ENCODE assay signal across 20 mouse cellular contexts in genomic region chr5:108650341-108650740, GRCm38 (mm10). TPM values are rescaled to one million over a fixed set of nuclear protein-coding genes. Genes with fewer than 3 reads are reported as not detected.
DNase-seq lines count a peak whose midpoint lies in the region; ATAC-seq and TF ChIP-seq lines count a peak whose summit lies in the region.
"Had no signal": no experiment of that assay in that cellular context is flagged by ENCODE, and none has a peak within 500 bp of the region (broad histone marks: within the 10 kb centered on the region; RNA-seq: fewer than 3 reads in every experiment).

No protein-coding gene starts in this region.

- no peak overlapping the region for H3K27ac ChIP-seq in forebrain, embryonic 11.5 days (ENCODE audit: low read depth, low read length)
- no peak overlapping the region for H3K27ac ChIP-seq in forebrain, postnatal 0 days (ENCODE audit: low read depth, low read length)
- no peak overlapping the region for H3K27ac ChIP-seq in limb, embryonic 12.5 days
- H3K27ac ChIP-seq in limb, embryonic 10.5 days = no peak overlapping the region
- H3K27ac ChIP-seq: embryonic facial prominence, embryonic 12.5 days; forebrain, embryonic 13.5 days; gastrocnemius, adult 2 months; heart, embryonic 15.5 days; hindbrain, embryonic 10.5 days had no signal

- H3K4me2 ChIP-seq in forebrain, embryonic 11.5 days (ENCODE audit: low read depth, low read length, severe bottlenecking) = no peak overlapping the region
- no peak overlapping the region for H3K4me2 ChIP-seq in forebrain, postnatal 0 days (ENCODE audit: low read depth)
- H3K4me2 ChIP-seq in limb, embryonic 12.5 days = no peak overlapping the region
- H3K4me2 ChIP-seq: embryonic facial prominence, embryonic 12.5 days; forebrain, embryonic 13.5 days; heart, embryonic 11.5 days; heart, embryonic 15.5 days had no signal

- no peaks in the 10 kb centered on the region for H3K9me3 ChIP-seq in forebrain, embryonic 11.5 days (ENCODE audit: control insufficient read depth, low read length)
- H3K9me3 ChIP-seq in forebrain, postnatal 0 days (ENCODE audit: low read length) = no peaks in the 10 kb centered on the region
- no peaks in the 10 kb centered on the region for H3K9me3 ChIP-seq in limb, embryonic 12.5 days
- no peaks in the 10 kb centered on the region for H3K9me3 ChIP-seq in limb, embryonic 10.5 days (replicated peaks)
- H3K9me3 ChIP-seq: embryonic facial prominence, embryonic 12.5 days; forebrain, embryonic 13.5 days; heart, embryonic 15.5 days; hindbrain, embryonic 10.5 days had no signal

- no peaks in the 10 kb centered on the region for H3K27me3 ChIP-seq in forebrain, embryonic 11.5 days (ENCODE audit: control insufficient read depth, insufficient read depth, low read length)
- H3K27me3 ChIP-seq in forebrain, postnatal 0 days (ENCODE audit: insufficient read depth, low read length) = no peaks in the 10 kb centered on the region
- H3K27me3 ChIP-seq in limb, embryonic 12.5 days = no peaks in the 10 kb centered on the region
- H3K27me3 ChIP-seq in limb, embryonic 10.5 days (ENCODE audit: low read depth, poor library complexity, severe bottlenecking) = no peaks in the 10 kb centered on the region
- H3K27me3 ChIP-seq: embryonic facial prominence, embryonic 12.5 days; forebrain, embryonic 13.5 days; heart, embryonic 15.5 days had no signal

- H3K36me3 ChIP-seq in forebrain, embryonic 11.5 days (ENCODE audit: control insufficient read depth, insufficient read depth, low read length) = peaks cover 8% of the 10 kb centered on the region; the same call in 1 of the 2 replicates
- H3K36me3 ChIP-seq in forebrain, postnatal 0 days (ENCODE audit: insufficient read depth) = peaks cover 81% of the 10 kb centered on the region
- H3K36me3 ChIP-seq in limb, embryonic 12.5 days = peaks cover 81% of the 10 kb centered on the region
- peaks cover 93% of the 10 kb centered on the region for H3K36me3 ChIP-seq in limb, embryonic 10.5 days

- no peak for TF ChIP-seq CTCF in forebrain, postnatal 0 days (IDR thresholded peaks at IDR 0.05; ENCODE audit: low read depth)

- WGBS in forebrain, embryonic 11.5 days = 89% methylated on average over 7 of the region's 7 CpGs
- 92% methylated on average over 7 of the region's 7 CpGs for WGBS in forebrain, postnatal 0 days
- WGBS in limb, embryonic 12.5 days = 84% methylated on average over 7 of the region's 7 CpGs
- 89% methylated on average over 7 of the region's 7 CpGs for WGBS in limb, embryonic 10.5 days

- H3K4me3 ChIP-seq in forebrain, embryonic 11.5 days (ENCODE audit: low read depth, low read length) = no peak overlapping the region
- no peak overlapping the region for H3K4me3 ChIP-seq in forebrain, postnatal 0 days (ENCODE audit: low read depth, low read length)
- no peak overlapping the region for H3K4me3 ChIP-seq in limb, embryonic 12.5 days (replicated peaks)
- no peak overlapping the region for H3K4me3 ChIP-seq in limb, embryonic 10.5 days
- H3K4me3 ChIP-seq: embryonic facial prominence, embryonic 12.5 days; forebrain, embryonic 13.5 days; gastrocnemius, adult 2 months; heart, embryonic 15.5 days; hindbrain, embryonic 10.5 days had no signal

- no peak overlapping the region for H3K9ac ChIP-seq in forebrain, embryonic 11.5 days (ENCODE audit: low read length)
- no peak overlapping the region for H3K9ac ChIP-seq in forebrain, postnatal 0 days
- 0 out of 2 replicates have a peak overlapping the region, but pooled peaks have one; percentile 12 for H3K9ac ChIP-seq in limb, embryonic 12.5 days (replicated peaks)
- H3K9ac ChIP-seq: embryonic facial prominence, embryonic 12.5 days; forebrain, embryonic 13.5 days; heart, embryonic 15.5 days had no signal

- no peak for ATAC-seq in cerebellum, adult (ENCODE audit: insufficient number of reproducible peaks, low FRiP score, low TSS enrichment)
- no peak for ATAC-seq in forebrain, embryonic 11.5 days (replicated peaks; ENCODE audit: low FRiP score)
- ATAC-seq in forebrain, postnatal 0 days = no peak
- ATAC-seq in limb, embryonic 12.5 days (ENCODE audit: insufficient number of reproducible peaks, insufficient read depth, low FRiP score, low TSS enrichment, low read depth) = no peak
- ATAC-seq in megakaryocyte progenitor cell, adult 5-6 weeks (replicated peaks; ENCODE audit: poor library complexity) = no peak
- ATAC-seq in erythroid progenitor cell, adult 5-6 weeks (replicated peaks; ENCODE audit: low FRiP score, poor library complexity, severe bottlenecking) = no peak
- ATAC-seq: forebrain, embryonic 13.5 days; hindbrain, embryonic 16.5 days had no signal

- peak; percentile 67 for DNase-seq in cerebellum, adult 11-12 months
- DNase-seq in forebrain, embryonic 11.5 days (ENCODE audit: low spot score) = peak; percentile 35
- DNase-seq in forebrain, postnatal 0 days = no peak
- no peak for DNase-seq in limb, embryonic 10.5 days (ENCODE audit: low spot score)
- DNase-seq: adrenal gland, postnatal 10 days; gastrocnemius, adult 2 months; gastrocnemius, postnatal 25 days; heart, postnatal 14 days; kidney, adult 11 months; kidney, adult 9 months had no signal

- no peaks in the 10 kb centered on the region for H3K4me1 ChIP-seq in forebrain, embryonic 11.5 days (replicated peaks; ENCODE audit: control insufficient read depth, insufficient read depth, low read length)
- H3K4me1 ChIP-seq in forebrain, postnatal 0 days (ENCODE audit: insufficient read depth) = no peaks in the 10 kb centered on the region
- no peaks in the 10 kb centered on the region for H3K4me1 ChIP-seq in limb, embryonic 12.5 days (replicated peaks)
- H3K4me1 ChIP-seq in limb, embryonic 10.5 days = no peaks in the 10 kb centered on the region
- H3K4me1 ChIP-seq: embryonic facial prominence, embryonic 12.5 days; forebrain, embryonic 13.5 days; heart, embryonic 15.5 days; hindbrain, embryonic 10.5 days had no signal

RNA-seq across cellular contexts. Expression of gene Idua, which starts 9.8 kb away (rescaled TPM):
- polyA plus RNA-seq in forebrain, embryonic 11.5 days (2014; fragmentation: Nextera tagmentation; extraction: Ambion mirVana) = 11.5 and 11.6 TPM in 2 replicates
- 5.7 and 8.7 TPM in 2 replicates for total RNA-seq in forebrain, postnatal 0 days (2014; rRNA removed)
- polyA plus RNA-seq in forebrain, postnatal 0 days (2015; fragmentation: Nextera tagmentation; extraction: Ambion mirVana) = 4.3 and 6.3 TPM in 2 replicates
- polyA plus RNA-seq in limb, embryonic 12.5 days (2016; fragmentation: Nextera tagmentation; extraction: Ambion mirVana) = 13.1 and 13.6 TPM in 2 replicates
- polyA plus RNA-seq in limb, embryonic 10.5 days (2016; fragmentation: Nextera tagmentation; extraction: Ambion mirVana) = 9.6 and 11.8 TPM in 2 replicates
- total RNA-seq in megakaryocyte progenitor cell, adult 5-6 weeks (2015) = 15.6 and 18.5 TPM in 2 replicates
- total RNA-seq in megakaryocyte progenitor cell, adult 5-6 weeks (2017) = 3.1 and 7.3 TPM in 2 replicates
- 2.5 and 5.8 TPM in 2 replicates for total RNA-seq in erythroid progenitor cell, adult 5-6 weeks (2015; ENCODE audit: low replicate concordance)
- 2.2 TPM in 1 of 2 replicates, not detected in the other for total RNA-seq in erythroid progenitor cell, adult 5-6 weeks (2017; ENCODE audit: low replicate concordance)

RNA-seq across cellular contexts. Expression of gene Dgkq, which starts 19.1 kb away (rescaled TPM):
- polyA plus RNA-seq in forebrain, embryonic 11.5 days (2014; fragmentation: Nextera tagmentation; extraction: Ambion mirVana) = 13.6 and 13.9 TPM in 2 replicates
- total RNA-seq in forebrain, postnatal 0 days (2014; rRNA removed) = 54.5 and 59.5 TPM in 2 replicates
- polyA plus RNA-seq in forebrain, postnatal 0 days (2015; fragmentation: Nextera tagmentation; extraction: Ambion mirVana) = 8.6 and 11.6 TPM in 2 replicates
- polyA plus RNA-seq in limb, embryonic 12.5 days (2016; fragmentation: Nextera tagmentation; extraction: Ambion mirVana) = 17.6 and 17.7 TPM in 2 replicates
- polyA plus RNA-seq in limb, embryonic 10.5 days (2016; fragmentation: Nextera tagmentation; extraction: Ambion mirVana) = 10.6 and 13.4 TPM in 2 replicates
- 4.2 and 4.8 TPM in 2 replicates for total RNA-seq in megakaryocyte progenitor cell, adult 5-6 weeks (2015)
- total RNA-seq in megakaryocyte progenitor cell, adult 5-6 weeks (2017) = 4.2 and 8.2 TPM in 2 replicates
- total RNA-seq in erythroid progenitor cell, adult 5-6 weeks (2015; ENCODE audit: low replicate concordance) = 4.2 TPM in 1 of 2 replicates, not detected in the other
- 4.9 and 5.5 TPM in 2 replicates for total RNA-seq in erythroid progenitor cell, adult 5-6 weeks (2017; ENCODE audit: low replicate concordance)

RNA-seq across cellular contexts. Expression of gene Tmem175, which starts 20.8 kb away (rescaled TPM):
- polyA plus RNA-seq in forebrain, embryonic 11.5 days (2014; fragmentation: Nextera tagmentation; extraction: Ambion mirVana) = 19.4 and 22.2 TPM in 2 replicates
- total RNA-seq in forebrain, postnatal 0 days (2014; rRNA removed) = 17.5 and 27.2 TPM in 2 replicates
- 32.2 and 34.8 TPM in 2 replicates for polyA plus RNA-seq in forebrain, postnatal 0 days (2015; fragmentation: Nextera tagmentation; extraction: Ambion mirVana)
- 17.8 and 21.8 TPM in 2 replicates for polyA plus RNA-seq in limb, embryonic 12.5 days (2016; fragmentation: Nextera tagmentation; extraction: Ambion mirVana)
- polyA plus RNA-seq in limb, embryonic 10.5 days (2016; fragmentation: Nextera tagmentation; extraction: Ambion mirVana) = 12.3 and 15.7 TPM in 2 replicates
- 22.9 and 28.7 TPM in 2 replicates for total RNA-seq in megakaryocyte progenitor cell, adult 5-6 weeks (2015)
- 13.4 and 13.8 TPM in 2 replicates for total RNA-seq in megakaryocyte progenitor cell, adult 5-6 weeks (2017)
- 2.9 and 8.4 TPM in 2 replicates for total RNA-seq in erythroid progenitor cell, adult 5-6 weeks (2015; ENCODE audit: low replicate concordance)
- total RNA-seq in erythroid progenitor cell, adult 5-6 weeks (2017; ENCODE audit: low replicate concordance) = 2.8 and 7.9 TPM in 2 replicates

RNA-seq across cellular contexts. Expression of gene Gak, which starts 20.8 kb away (rescaled TPM):
- polyA plus RNA-seq in forebrain, embryonic 11.5 days (2014; fragmentation: Nextera tagmentation; extraction: Ambion mirVana) = 51.2 and 57.1 TPM in 2 replicates
- total RNA-seq in forebrain, postnatal 0 days (2014; rRNA removed) = 77.6 and 79.1 TPM in 2 replicates
- polyA plus RNA-seq in forebrain, postnatal 0 days (2015; fragmentation: Nextera tagmentation; extraction: Ambion mirVana) = 44.6 and 48.6 TPM in 2 replicates
- polyA plus RNA-seq in limb, embryonic 12.5 days (2016; fragmentation: Nextera tagmentation; extraction: Ambion mirVana) = 48.1 and 57.8 TPM in 2 replicates
- polyA plus RNA-seq in limb, embryonic 10.5 days (2016; fragmentation: Nextera tagmentation; extraction: Ambion mirVana) = 56.1 and 62.0 TPM in 2 replicates
- total RNA-seq in megakaryocyte progenitor cell, adult 5-6 weeks (2015) = 69.6 and 74.6 TPM in 2 replicates
- 89.9 and 120 TPM in 2 replicates for total RNA-seq in megakaryocyte progenitor cell, adult 5-6 weeks (2017)
- 50.8 and 63.3 TPM in 2 replicates for total RNA-seq in erythroid progenitor cell, adult 5-6 weeks (2015; ENCODE audit: low replicate concordance)
- 61.4 and 69.4 TPM in 2 replicates for total RNA-seq in erythroid progenitor cell, adult 5-6 weeks (2017; ENCODE audit: low replicate concordance)

RNA-seq across cellular contexts. Expression of gene Slc26a1, which starts 25.0 kb away (rescaled TPM):
- 1.1 and 1.5 TPM in 2 replicates for polyA plus RNA-seq in forebrain, embryonic 11.5 days (2014; fragmentation: Nextera tagmentation; extraction: Ambion mirVana)
- total RNA-seq in forebrain, postnatal 0 days (2014; rRNA removed) = 4.4 and 6.9 TPM in 2 replicates
- 2.6 and 3.9 TPM in 2 replicates for polyA plus RNA-seq in forebrain, postnatal 0 days (2015; fragmentation: Nextera tagmentation; extraction: Ambion mirVana)
- 1.1 and 1.7 TPM in 2 replicates for polyA plus RNA-seq in limb, embryonic 12.5 days (2016; fragmentation: Nextera tagmentation; extraction: Ambion mirVana)
- polyA plus RNA-seq in limb, embryonic 10.5 days (2016; fragmentation: Nextera tagmentation; extraction: Ambion mirVana) = 0.43 and 0.61 TPM in 2 replicates
- total RNA-seq in megakaryocyte progenitor cell, adult 5-6 weeks (2015) = 2.0 and 2.1 TPM in 2 replicates
- total RNA-seq in megakaryocyte progenitor cell, adult 5-6 weeks (2017) = 0.75 and 1.5 TPM in 2 replicates
- total RNA-seq in erythroid progenitor cell, adult 5-6 weeks (2015; ENCODE audit: low replicate concordance) = 3.6 and 4.6 TPM in 2 replicates
- 0.90 and 1.7 TPM in 2 replicates for total RNA-seq in erythroid progenitor cell, adult 5-6 weeks (2017; ENCODE audit: low replicate concordance)
- total RNA-seq: gastrocnemius, adult 2 months; gastrocnemius, postnatal 25 days; heart, postnatal 14 days had no signal

Comparison
In these comparisons a context has a peak if more than half of its experiments do, and no peak if none do; other contexts are left out.
1. DNase-seq: peak in cerebellum, adult 11-12 months (single experiment) and forebrain, embryonic 11.5 days (single experiment); none in forebrain, postnatal 0 days (single experiment) and limb, embryonic 10.5 days (single experiment).